Mouse (Mus musculus) spleen, postnatal 4 days (tissue): ENCODE results near the gene Mgam.
"Not testable (repeated sequence)": the region's sequence is repeated elsewhere in the genome, so short reads cannot be mapped to it uniquely, and the experiment has no call there.

ENCODE experiments used
- DNase-seq, 2 experiments: peaks; one replicate each; pipeline ENCODE4 v3.0.0; 2022; ENCODE audit warnings: low spot score in 2 of 2

The Mgam gene

DNA sequence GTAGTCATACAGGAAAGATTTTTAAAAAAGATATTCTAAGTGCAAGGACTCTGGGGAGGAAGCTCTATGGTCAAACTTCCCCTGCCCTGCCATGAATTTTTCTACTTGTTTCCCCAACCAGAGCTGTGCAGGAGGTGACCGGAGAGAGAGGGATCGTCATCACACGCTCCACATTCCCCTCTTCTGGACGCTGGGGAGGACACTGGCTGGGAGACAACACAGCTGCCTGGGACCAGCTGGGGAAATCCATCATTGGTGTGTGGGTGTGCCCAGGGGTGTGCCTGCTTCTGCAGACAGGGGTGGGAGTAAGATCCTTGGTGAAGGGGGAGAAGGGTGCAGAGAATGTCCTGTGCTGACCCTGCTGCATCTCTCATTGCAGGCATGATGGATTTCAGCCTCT lies 99.9 kb downstream of the Mgam start:
- not testable (repeated sequence) for DNase-seq

DNA sequence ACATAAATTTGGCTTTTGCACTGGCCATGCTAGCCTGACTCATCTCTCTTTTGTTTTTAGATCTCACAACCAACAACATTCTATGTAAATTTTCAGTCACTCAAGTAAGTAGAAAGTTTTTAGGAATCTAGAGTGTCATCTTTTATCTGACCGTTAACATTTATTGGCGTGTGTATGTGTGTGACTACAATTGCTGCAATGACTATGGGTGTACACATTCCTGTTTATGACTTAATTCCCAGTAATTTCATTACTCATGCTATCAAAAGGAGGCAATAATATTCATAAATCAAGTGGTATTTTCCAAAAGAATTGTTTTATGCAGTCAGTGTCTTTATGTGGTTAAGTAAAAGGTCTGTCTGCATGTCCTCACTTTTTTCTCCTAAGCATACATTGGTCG lies 110.9 kb downstream of the Mgam start:
- DNase-seq = no peak

DNA sequence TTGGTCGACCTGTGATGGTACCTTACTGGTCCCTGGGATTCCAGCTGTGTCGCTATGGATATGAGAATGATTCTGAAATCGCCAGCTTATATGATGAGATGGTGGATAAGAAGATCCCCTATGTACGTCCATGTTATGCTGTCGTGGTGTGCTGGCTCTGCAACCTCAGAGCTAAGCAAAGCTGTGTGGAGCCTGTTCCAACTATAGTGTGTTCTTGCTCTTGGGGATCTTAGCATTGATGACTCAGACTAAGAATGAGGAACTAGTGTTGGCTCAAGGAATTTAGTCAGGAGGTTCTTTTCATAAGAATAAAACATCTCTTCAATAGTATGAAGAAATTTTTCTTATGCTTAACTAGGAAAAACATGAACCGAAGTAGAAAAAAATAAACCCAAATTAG lies 120.4 kb downstream of the Mgam start:
- DNase-seq = not testable (repeated sequence)

DNA sequence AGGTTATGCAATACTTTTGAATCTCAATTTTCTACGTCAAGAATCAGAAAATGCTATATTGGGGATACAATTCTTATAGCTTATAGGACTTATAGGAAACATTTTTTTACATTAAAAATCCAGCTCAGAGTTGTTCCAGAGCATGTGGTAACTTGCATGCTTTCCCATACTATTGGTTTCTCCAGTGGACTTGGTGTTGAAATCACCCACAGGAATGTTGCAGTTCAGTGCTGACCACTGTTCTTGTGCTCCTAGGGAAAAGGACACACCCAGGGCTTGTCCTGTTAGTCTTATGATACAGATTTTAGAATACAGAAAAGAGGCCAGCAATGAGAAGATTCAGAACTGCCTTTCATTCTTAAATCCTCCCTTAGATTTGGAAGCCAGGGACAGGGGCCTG lies 127.3 kb downstream of the Mgam start:
- DNase-seq = no peak

DNA sequence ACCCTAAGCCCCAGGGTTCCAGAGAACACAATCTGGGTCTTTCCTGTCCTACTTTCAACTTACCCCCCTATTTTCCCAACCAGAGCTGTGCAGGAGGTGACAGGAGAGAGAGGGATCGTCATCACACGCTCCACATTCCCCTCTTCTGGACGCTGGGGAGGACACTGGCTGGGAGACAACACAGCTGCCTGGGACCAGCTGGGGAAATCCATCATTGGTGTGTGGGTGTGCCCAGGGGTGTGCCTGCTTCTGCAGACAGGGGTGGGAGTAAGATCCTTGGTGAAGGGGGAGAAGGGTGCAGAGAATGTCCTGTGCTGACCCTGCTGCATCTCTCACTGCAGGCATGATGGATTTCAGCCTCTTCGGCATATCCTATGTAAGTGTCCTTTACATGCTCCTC lies 128.7 kb downstream of the Mgam start:
- not testable (repeated sequence) for DNase-seq

DNA sequence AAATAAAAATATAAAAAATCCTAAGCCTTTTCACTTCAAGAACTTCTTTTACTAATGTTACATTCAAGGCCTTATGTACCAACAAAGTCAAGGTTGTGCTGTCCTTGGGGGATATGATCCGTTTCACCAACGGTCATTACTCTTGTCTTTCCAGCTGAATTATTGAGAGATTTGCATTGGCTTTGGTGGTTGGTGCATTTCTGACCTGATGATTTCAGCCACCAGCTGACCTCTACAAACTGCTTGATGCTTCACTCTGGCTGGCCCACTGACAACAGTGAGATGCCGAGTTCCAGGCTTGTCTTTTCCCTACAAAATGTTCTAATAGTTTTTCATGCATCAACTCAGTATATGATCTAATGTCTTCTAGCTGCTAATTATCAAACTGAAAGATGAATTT lies 146.0 kb downstream of the Mgam start:
- no peak for DNase-seq

DNA sequence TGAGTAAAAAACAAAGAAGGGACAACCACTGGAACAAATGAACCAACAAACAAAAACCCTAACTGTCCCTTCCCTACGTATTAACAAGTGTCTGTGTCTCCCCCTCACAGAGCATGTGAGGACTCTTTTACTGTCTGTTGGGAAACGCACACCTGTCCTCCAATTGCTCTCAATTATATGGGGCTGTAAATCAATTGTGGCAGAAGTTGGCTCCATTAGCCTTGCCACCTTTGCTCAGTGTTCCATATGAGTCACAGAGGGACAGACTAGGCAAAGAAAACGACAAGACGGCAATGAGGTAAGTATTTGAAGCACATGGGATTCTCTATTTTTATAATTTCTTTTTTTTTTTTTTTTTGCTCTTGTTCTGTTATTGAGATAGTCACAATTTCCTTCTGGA lies 149.8 kb downstream of the Mgam start:
- no peak for DNase-seq

DNA sequence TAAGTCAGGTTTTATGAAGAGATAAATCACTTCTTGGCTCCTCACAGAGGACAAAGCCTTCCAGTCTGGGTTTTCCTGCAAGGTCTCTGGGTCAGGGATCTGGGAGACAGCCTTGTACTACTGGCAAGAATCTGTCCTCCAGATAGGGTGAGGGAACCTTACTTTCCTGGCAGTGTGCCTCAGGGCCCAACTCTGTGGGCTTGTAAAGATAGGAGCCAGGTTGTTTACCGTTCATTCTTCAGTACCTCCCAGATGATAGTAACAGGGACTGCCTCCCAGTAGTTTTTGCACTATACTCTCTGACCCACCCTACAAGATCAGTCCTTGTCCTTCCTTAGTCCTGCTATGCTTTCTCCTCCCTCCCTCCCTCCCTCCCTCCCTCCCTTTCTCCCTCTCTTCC lies 155.0 kb downstream of the Mgam start:
- DNase-seq = no peak

DNA sequence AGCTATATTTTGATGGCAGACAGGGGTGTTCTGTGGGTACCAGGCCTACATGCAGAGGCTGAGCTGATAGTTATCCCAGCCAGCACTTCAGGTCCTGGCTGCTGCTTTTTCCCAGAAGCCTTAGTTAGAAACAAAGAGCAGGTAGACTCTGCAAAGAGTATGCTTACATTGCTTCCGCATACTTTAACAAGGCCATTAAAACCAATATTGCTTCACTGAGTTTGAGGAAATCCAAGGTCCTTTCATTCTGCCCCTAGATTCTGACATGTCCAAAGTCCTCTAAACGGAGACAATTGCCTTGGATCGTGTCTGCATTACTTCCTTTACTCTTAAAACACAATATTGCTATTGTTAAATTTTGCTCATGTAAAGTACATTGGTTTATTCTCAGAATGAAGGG lies 155.7 kb downstream of the Mgam start:
- no peak for DNase-seq

DNA sequence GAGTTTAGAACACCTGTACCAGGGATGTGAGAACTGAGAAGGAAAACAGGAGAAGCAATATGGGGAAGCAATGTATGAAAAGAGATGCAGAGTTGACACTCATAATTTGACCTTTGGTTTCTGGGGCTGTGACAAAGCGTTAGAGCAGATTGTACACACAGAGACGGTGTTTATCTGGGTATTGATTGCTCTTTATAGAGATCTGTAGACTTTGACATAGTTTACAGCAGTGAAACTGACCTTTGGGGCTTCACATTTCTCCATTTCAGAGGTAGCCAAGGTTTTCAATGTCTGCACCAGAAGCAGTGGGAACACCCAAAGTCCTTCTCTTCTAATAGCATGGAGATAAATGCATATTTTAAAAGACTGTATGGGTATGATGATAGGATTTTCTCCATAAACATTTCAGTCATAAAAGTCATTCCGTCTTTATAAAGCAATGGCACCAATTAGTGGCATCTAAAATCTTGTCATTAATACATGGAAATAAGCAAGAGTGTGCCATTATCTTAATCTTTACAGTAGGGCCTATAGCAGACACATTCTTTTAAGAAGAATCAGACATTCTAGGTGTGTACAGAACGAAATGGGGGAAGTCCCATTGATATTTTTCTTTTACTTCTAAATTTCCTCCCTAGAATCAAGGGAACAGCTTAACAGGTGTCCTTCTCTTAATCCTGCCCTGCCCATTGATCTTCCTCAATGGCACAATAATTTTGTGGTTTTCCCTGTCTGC lies 166.6 kb downstream of the Mgam start:
- no peak for DNase-seq

DNA sequence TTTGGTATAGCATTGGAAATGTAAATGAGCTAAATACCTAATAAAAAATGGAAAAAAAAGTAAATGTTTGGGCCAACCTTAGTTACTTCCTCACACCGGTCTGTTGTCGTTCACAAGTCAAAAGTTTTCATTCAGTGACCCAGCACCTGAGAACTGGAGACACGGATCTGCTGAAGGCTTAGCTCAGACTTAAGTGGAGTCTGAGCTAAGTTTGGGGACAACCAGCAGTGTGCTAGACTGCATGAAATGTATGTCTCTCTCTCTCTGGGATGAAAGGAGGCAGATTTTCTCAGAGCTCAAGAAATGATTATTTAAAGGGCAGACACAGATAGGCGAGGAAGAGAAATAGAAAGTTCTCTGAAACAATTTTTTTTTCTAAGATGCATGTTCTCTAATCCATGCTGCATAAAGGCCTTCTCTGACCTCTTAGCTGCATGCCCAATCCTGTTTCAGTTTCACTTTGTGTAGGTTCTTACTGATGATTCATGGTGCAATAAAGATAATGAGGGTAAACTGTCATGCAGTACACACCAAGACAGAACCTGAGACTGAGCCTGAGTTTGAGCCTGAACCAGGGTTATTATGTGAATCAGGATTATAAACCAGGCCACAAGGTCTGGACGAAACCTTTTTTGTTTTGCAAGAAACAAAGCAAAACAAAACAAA lies 189.7 kb downstream of the Mgam start:
- no peak for DNase-seq
